Mouse (Mus musculus): Measurements from ENCODE around the gene Tspan31. TPM values are rescaled to one million over a fixed set of nuclear protein-coding genes. Genes with fewer than 3 reads are reported as not detected.
"Not testable (repeated sequence)": the region's sequence is repeated elsewhere in the genome, so short reads cannot be mapped to it uniquely, and the experiment has no call there.

Gene Tspan31
- total RNA-seq, 4 experiments from 2014 or later = 62.9 to 68.4 (median 66.1) TPM

DNA sequence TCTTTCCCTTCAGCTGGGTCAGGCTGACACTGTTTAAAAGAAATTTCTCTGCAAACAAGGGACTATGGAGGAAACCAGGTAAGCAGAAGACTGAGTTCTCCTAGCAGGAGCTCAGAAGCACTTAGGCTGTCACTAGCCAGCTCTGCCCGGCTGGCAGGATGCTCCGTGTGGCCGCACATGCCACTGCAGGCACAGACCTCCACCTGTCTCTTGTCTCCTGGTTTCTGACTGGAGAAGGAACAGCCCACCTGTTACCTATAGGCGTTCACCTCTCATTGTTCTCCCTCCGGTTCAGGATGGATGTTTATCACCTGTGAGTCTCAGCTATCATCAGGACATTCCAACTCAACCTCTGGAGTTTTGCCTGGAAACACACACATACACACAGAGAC lies 13.8 kb upstream of the Tspan31 start:
- no peak for DNase-seq (ENCODE audit: low spot score in 2 of 2)

DNA sequence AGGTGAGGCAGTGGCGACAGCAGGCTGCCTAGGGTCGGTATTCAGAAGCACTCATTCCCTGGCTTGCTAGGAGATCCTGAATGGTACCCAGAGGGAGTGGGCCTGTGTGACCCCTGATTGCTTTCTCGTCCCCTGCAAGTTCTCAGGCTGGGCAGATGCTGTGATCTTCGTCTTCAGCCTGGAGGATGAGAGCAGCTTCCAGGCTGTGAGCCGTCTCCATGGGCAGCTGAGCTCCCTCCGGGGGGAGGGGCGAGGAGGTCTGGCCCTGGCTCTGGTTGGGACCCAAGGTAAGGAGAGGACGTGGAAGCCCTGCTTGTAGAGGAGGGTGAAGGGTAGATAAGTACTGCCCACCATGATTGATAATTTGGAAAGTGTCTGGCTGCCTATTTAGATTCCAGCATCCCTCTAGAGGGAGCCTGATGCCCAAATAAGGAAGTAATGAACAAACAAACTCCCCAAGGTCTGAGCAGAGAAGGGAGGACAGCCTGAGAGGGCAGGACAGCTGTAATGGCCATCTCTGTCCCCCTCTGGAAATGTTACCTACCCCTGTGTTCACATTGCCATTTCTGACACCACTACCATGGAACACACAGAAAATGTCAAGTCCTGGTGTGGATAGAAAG lies 13.3 kb upstream of the Tspan31 start:
- no peak for DNase-seq (ENCODE audit: low spot score in 2 of 2)

DNA sequence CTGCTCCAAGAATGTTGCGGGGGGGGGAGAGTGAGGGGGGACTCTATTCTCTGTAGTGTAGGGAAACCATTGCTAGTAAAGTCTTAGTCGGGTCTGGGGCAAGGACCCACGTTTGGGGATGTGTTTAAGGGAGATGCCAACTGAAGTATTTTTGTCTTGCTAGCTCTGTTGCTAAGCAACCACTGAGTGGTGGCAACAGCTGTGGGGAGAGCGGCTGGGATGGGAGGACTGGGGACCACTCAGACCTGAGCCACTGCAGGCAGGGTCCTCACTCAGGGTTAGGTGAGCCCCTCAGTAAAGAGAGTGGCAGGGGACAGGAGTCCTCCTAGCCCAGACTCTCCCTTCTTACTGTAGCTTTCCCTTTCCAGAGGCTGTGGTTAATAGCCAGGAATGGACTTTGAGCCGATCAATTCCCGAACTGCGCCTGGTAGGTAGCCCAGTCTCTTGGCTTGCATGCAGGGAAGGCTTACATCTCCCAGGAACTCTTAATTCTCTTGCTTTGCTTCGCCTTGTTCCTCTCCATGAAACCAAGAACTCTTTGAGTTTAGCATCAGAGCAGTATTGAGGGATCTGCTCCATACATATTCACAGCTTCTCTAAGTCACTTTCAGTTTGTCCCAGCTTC lies 12.0 kb upstream of the Tspan31 start:
- no peak for DNase-seq (ENCODE audit: low spot score in 2 of 2)

GRCm38 (mm10) chr10:127080901-127081780 lies 11.1 kb upstream of the Tspan31 start:
- no peak for DNase-seq (ENCODE audit: low spot score in 2 of 2)

DNA sequence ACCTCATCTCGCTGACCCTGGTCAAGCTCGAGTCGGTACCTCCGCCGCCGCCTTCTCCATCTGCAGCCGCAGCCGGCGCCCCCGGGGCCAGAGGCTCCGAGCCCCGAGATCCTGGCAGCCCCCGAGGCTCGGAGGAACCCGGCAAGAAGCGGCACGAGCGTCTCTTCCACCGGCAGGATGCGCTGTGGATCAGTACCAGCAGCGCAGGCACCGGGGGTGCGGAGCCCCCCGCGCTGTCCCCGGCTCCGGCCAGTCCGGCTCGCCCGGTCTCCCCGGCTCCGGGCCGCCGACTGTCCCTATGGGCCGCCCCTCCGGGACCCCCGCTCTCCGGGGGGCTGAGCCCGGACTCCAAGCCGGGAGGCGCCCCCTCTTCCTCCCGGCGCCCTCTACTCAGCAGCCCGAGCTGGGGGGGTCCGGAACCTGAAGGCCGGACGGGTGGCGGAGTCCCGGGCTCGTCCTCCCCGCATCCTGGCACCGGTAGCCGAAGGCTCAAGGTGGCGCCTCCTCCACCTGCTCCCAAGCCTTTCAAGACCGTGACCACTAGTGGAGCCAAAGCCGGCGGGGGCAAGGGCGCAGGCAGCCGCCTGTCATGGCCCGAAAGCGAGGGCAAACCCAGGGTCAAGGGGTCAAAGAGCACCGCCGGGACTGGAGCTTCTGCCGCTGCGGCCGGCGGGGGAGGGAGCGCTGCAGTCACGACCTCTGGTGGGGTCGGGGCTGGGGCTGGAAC lies 9.8 kb upstream of the Tspan31 start:
- DNase-seq (ENCODE audit: low spot score in 2 of 2) = no peak

- DNase-seq (ENCODE audit: low spot score in 2 of 2) = no peak
These were observed 8.9 kb upstream of the Tspan31 start for GRCm38 (mm10) chr10:127078677-127079575.

DNA sequence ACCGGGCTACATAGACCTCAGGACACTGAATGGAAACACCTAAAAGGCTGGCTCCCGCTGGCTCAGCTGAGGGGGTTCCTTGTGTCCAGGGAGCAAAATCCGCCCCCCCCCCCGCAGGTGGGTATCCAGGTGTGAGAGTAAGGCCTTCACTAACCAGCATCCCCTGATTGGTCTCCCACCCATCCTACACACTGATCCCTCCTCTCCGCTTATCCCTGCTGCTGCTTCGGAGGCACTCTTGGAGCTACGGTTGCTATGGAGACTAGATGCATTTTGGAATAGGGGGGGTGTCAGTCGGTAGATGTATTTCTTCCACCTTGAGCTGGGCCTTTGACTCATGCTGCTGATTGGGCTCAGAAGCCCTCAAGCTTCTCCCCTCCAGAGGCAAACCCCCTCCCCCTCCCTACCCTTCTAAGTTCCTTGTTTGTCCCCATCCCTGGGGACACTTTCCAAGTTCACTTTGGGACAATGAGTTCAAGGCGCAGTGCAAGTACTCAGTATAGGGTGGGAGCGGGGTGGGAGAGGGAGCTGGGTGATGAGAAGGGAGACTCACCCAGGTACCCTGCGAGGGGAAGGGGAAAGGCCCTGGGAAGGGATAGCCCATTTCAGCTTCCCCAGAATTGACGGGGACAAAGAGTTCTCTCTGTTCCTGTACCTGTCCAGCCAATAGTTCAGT lies 8.1 kb upstream of the Tspan31 start:
- no peak for DNase-seq (ENCODE audit: low spot score in 2 of 2)

- DNase-seq (ENCODE audit: low spot score in 2 of 2) = no peak
These were observed 7.5 kb upstream of the Tspan31 start for GRCm38 (mm10) chr10:127077515-127077914.

- no peak for DNase-seq (ENCODE audit: low spot score in 2 of 2)
These were observed 6.0 kb upstream of the Tspan31 start for GRCm38 (mm10) chr10:127076082-127076481.

- DNase-seq (ENCODE audit: low spot score in 2 of 2) = no peak
These were observed 5.6 kb upstream of the Tspan31 start for GRCm38 (mm10) chr10:127075651-127076050.

DNA sequence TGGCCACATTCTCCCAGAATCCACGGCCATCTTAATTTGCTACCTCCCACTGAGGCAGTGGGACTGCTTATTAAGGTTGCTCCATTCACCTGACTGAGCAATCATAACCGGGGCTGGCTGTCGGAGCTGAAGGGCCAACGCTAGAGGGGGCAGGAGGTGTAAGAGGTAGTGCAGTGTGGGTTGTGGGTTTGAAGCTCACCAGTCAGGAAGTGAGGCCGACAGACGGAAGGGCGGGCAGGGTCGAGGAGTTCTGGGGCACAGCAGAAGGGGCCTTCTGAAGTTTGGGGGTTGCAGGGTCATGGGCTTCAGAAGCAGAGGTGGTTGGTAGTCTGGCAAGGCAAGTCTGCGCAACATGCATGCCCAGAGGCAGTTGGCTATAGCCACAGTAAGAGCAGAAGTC lies 5.0 kb upstream of the Tspan31 start, which contains the start of gene Agap2:
TSS of gene Agap2 (plus strand) at position 205 of the 400 bp plus-strand sequence.
- no peak for DNase-seq (ENCODE audit: low spot score in 2 of 2)

DNA sequence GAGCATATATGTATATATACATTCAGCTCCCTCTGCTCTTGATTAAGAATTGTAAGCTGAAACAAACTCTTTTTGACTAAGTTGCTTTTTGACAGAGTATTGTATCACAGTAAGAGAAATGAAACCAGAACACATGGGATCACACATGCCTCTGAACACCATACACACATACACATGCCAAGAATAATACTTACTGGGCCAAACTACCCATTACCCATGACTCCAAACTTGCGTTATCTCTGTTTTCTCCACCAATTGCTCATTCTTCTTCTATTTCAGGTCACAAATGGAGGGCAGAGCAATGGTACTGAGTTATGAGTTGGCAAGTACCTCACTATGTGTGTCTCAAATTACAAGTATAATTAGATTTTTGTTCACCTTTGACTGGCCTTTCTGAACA lies 3.9 kb upstream of the Tspan31 start:
- DNase-seq (ENCODE audit: low spot score in 2 of 2) = no peak

DNA sequence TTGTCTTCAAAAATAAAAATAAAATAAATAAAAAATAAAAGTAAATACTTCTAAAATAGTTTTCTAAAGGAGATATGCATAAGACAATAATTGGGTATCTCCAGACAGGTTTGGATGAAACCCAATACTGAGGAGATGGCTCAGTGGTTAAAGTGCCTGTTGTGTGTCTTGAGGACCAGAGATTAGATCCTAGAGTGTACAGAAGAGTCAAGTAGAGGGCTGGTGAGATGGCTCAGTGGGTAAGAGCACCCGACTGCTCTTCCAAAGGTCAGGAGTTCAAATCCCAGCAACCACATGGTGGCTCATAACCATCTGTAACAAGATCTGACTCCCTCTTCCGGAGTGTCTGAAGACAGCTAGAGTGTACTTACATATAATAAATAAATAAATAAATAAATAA lies 2.9 kb upstream of the Tspan31 start:
- DNase-seq (ENCODE audit: low spot score in 2 of 2) = not testable (repeated sequence)

GRCm38 (mm10) chr10:127072270-127072669 lies 2.2 kb upstream of the Tspan31 start:
- DNase-seq (ENCODE audit: low spot score in 2 of 2) = not testable (repeated sequence)

GRCm38 (mm10) chr10:127071203-127071602 lies 1.1 kb upstream of the Tspan31 start:
- DNase-seq (ENCODE audit: low spot score in 2 of 2) = no peak

DNA sequence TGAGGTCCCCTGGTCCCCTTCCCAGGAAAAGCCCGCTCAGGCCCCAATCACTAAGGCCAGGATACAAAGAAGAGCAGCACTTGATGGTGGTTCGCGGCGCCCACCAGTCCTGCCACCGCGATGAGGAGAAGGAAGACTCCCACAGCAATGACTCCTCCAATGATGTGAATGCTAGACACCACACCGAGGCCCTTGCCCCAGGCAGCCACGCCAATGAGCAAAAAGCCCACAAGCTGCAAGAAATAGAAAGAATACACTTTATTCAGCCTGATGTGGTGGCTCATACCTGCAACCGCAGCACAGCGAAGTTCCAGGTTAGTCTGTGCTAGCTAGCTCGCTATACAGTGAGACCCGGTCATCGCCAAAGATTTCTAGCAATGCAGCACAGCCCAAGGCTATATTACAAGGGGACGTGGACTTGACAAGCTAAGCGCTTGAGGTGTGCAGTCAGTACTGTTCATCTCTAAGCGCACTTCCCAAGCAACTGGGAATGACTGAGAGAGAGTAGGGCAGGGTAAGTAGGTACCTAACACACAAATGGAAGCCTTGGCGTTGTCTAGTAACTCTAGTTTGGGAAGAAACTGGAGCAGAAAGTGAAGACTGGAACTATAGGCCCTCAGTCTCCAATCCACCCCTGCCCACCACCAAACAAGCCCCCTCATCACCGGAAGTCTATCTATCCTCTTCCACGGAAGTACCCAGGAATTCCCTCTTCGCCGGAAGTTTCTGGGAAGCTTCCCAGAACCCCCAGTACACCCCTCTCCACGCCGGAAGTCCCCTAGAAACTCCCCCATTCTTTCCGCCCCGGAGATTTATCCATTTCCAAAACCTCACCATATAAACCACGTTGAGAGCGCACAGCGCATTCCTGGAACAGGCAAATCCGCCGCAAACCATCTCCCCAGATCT lies 529 bp downstream of the Tspan31 start:
- DNase-seq (ENCODE audit: low spot score in 2 of 2) = no peak

DNA sequence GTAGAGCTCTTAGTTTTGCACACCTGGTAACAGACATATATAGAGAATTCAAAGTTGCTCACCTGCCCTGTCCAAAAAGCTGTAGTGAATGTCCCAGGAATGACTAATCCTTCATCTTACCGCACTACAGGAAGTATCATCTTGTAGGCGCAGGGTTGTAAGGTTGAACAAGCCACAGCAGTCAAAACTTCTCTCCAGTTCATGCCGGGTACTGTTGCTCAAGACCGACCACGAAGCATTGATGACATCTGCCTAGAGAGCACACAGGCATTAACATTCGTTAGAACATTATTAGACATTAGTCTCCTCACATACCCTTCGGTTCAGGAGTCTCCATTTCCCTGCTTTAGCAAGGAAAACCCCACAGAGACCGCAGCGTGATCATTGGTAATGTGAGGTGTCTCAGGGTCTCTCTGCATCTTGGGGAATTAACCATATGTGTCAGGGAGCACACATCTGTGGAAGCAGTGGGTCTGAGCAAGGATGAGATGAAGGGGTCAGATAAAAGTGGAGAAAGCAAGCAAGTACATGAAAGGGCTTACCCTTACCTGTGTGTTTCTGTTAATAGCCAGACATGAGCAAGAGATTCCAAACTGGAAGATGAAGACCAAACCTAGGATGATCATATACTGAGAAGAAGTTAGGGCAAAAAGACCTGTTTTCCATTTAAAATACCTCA lies 1.6 kb downstream of the Tspan31 start:
- no peak for DNase-seq (ENCODE audit: low spot score in 2 of 2)

DNA sequence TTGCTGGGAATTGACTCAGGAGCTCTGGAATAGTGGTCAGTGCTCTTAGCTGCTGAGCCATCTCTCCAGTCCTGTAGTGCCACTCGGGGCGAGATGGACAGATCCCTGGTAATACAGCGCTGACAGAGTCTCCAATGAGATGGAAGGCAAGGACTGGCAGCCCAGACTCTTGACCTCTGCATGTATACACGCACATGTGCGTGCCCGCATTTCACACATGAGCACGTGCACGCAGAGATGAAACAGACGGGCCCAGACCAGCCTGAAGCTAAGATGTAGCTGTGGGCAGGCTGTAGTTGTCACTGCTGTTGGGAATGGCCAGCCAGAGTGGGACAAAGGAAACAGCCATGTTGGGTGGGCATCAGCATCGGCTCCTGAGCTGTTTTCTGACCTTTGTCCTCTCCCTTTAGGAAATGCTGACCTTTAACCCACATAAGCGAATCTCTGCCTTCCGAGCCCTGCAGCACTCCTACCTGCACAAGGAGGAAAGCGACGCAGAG lies 3.5 kb downstream of the Tspan31 start:
- DNase-seq (ENCODE audit: low spot score in 2 of 2) = no peak
